Mouse (Mus musculus): ENCODE results near the gene Krt71.

The Krt71 gene

GRCm38 (mm10) chr15:101742711-101743110 lies at the start of gene Krt71:
TSS of gene Krt71 (minus strand) at chr15:101743109.
- DNase-seq (ENCODE audit: low read depth, low spot score) = no peak
- Histone ChIP-seq H3K36me3 (ENCODE audit: control insufficient read depth, insufficient read depth, low read length, poor library complexity, severe bottlenecking) (no peaks in the 10 kb centered on the region), H3K27me3 (ENCODE audit: control insufficient read depth, insufficient read depth, low read length, poor library complexity, severe bottlenecking) (no peaks in the 10 kb centered on the region)

GRCm38 (mm10) chr15:101790867-101791266 lies 48.0 kb upstream of the Krt71 start:
- Histone ChIP-seq H3K27me3 (ENCODE audit: control insufficient read depth, insufficient read depth, low read length, poor library complexity, severe bottlenecking) (no peaks in the 10 kb centered on the region; the same call in 1 of the 2 replicates), H3K36me3 (ENCODE audit: control insufficient read depth, insufficient read depth, low read length, poor library complexity, severe bottlenecking) (no peaks in the 10 kb centered on the region)
- no peak for DNase-seq (ENCODE audit: low read depth, low spot score)

GRCm38 (mm10) chr15:101786360-101786759 lies 43.5 kb upstream of the Krt71 start, which contains the start of gene Krt72:
TSS of gene Krt72 (minus strand) at chr15:101786460.
- DNase-seq (ENCODE audit: low read depth, low spot score) = no peak
- H3K36me3 ChIP-seq (ENCODE audit: control insufficient read depth, insufficient read depth, low read length, poor library complexity, severe bottlenecking) = no peaks in the 10 kb centered on the region
- no peaks in the 10 kb centered on the region; the same call in 1 of the 2 replicates for H3K27me3 ChIP-seq (ENCODE audit: control insufficient read depth, insufficient read depth, low read length, poor library complexity, severe bottlenecking)

- no peaks in the 10 kb centered on the region for H3K36me3 ChIP-seq (ENCODE audit: control insufficient read depth, insufficient read depth, low read length, poor library complexity, severe bottlenecking)
- no peaks in the 10 kb centered on the region for H3K27me3 ChIP-seq (ENCODE audit: control insufficient read depth, insufficient read depth, low read length, poor library complexity, severe bottlenecking)
- DNase-seq (ENCODE audit: low read depth, low spot score) = no peak
Observed at GRCm38 (mm10) chr15:101773420-101773819, 30.5 kb upstream of the Krt71 start.

- Histone ChIP-seq H3K27me3 (ENCODE audit: control insufficient read depth, insufficient read depth, low read length, poor library complexity, severe bottlenecking) (no peaks in the 10 kb centered on the region), H3K36me3 (ENCODE audit: control insufficient read depth, insufficient read depth, low read length, poor library complexity, severe bottlenecking) (no peaks in the 10 kb centered on the region)
- DNase-seq (ENCODE audit: low read depth, low spot score) = peak; percentile 68
Observed at GRCm38 (mm10) chr15:101772711-101773081, 29.8 kb upstream of the Krt71 start.

- DNase-seq (ENCODE audit: low read depth, low spot score) = peak; percentile 3
- H3K36me3 ChIP-seq (ENCODE audit: control insufficient read depth, insufficient read depth, low read length, poor library complexity, severe bottlenecking) = no peaks in the 10 kb centered on the region
- no peaks in the 10 kb centered on the region for H3K27me3 ChIP-seq (ENCODE audit: control insufficient read depth, insufficient read depth, low read length, poor library complexity, severe bottlenecking)
Observed at GRCm38 (mm10) chr15:101772080-101772710, 29.3 kb upstream of the Krt71 start.

- no peaks in the 10 kb centered on the region for H3K36me3 ChIP-seq (ENCODE audit: control insufficient read depth, insufficient read depth, low read length, poor library complexity, severe bottlenecking)
- no peaks in the 10 kb centered on the region for H3K27me3 ChIP-seq (ENCODE audit: control insufficient read depth, insufficient read depth, low read length, poor library complexity, severe bottlenecking)
- DNase-seq (ENCODE audit: low read depth, low spot score) = no peak
Observed at GRCm38 (mm10) chr15:101770226-101770625, 27.3 kb upstream of the Krt71 start.

- no peak for DNase-seq (ENCODE audit: low read depth, low spot score)
- H3K36me3 ChIP-seq (ENCODE audit: control insufficient read depth, insufficient read depth, low read length, poor library complexity, severe bottlenecking) = no peaks in the 10 kb centered on the region
- no peaks in the 10 kb centered on the region for H3K27me3 ChIP-seq (ENCODE audit: control insufficient read depth, insufficient read depth, low read length, poor library complexity, severe bottlenecking)
Observed at GRCm38 (mm10) chr15:101737786-101738185, 5.1 kb downstream of the Krt71 start.

- no peaks in the 10 kb centered on the region for H3K27me3 ChIP-seq (ENCODE audit: control insufficient read depth, insufficient read depth, low read length, poor library complexity, severe bottlenecking)
- H3K36me3 ChIP-seq (ENCODE audit: control insufficient read depth, insufficient read depth, low read length, poor library complexity, severe bottlenecking) = no peaks in the 10 kb centered on the region
- no peak for DNase-seq (ENCODE audit: low read depth, low spot score)
Observed at GRCm38 (mm10) chr15:101730653-101731052, 12.3 kb downstream of the Krt71 start.

- no peaks in the 10 kb centered on the region for H3K36me3 ChIP-seq (ENCODE audit: control insufficient read depth, insufficient read depth, low read length, poor library complexity, severe bottlenecking)
- DNase-seq (ENCODE audit: low read depth, low spot score) = no peak
- no peaks in the 10 kb centered on the region for H3K27me3 ChIP-seq (ENCODE audit: control insufficient read depth, insufficient read depth, low read length, poor library complexity, severe bottlenecking)
Observed at GRCm38 (mm10) chr15:101724686-101725085, 18.2 kb downstream of the Krt71 start.

- H3K36me3 ChIP-seq (ENCODE audit: control insufficient read depth, insufficient read depth, low read length, poor library complexity, severe bottlenecking) = no peaks in the 10 kb centered on the region
- DNase-seq (ENCODE audit: low read depth, low spot score) = no peak
- H3K27me3 ChIP-seq (ENCODE audit: control insufficient read depth, insufficient read depth, low read length, poor library complexity, severe bottlenecking) = no peaks in the 10 kb centered on the region
Observed at GRCm38 (mm10) chr15:101715831-101716230, 27.1 kb downstream of the Krt71 start.

- no peak for DNase-seq (ENCODE audit: low read depth, low spot score)
- no peaks in the 10 kb centered on the region for H3K27me3 ChIP-seq (ENCODE audit: control insufficient read depth, insufficient read depth, low read length, poor library complexity, severe bottlenecking)
- no peaks in the 10 kb centered on the region for H3K36me3 ChIP-seq (ENCODE audit: control insufficient read depth, insufficient read depth, low read length, poor library complexity, severe bottlenecking)
Observed at GRCm38 (mm10) chr15:101714356-101714755, 28.6 kb downstream of the Krt71 start.

GRCm38 (mm10) chr15:101713731-101714130 lies 29.2 kb downstream of the Krt71 start:
- no peak for DNase-seq (ENCODE audit: low read depth, low spot score)
- H3K36me3 ChIP-seq (ENCODE audit: control insufficient read depth, insufficient read depth, low read length, poor library complexity, severe bottlenecking) = no peaks in the 10 kb centered on the region

GRCm38 (mm10) chr15:101712720-101713119 lies 30.2 kb downstream of the Krt71 start, which contains the start of gene Krt5:
TSS of gene Krt5 (minus strand) at chr15:101712898.
- Histone ChIP-seq H3K27me3 (ENCODE audit: control insufficient read depth, insufficient read depth, low read length, poor library complexity, severe bottlenecking) (no peaks in the 10 kb centered on the region), H3K36me3 (ENCODE audit: control insufficient read depth, insufficient read depth, low read length, poor library complexity, severe bottlenecking) (no peaks in the 10 kb centered on the region)
- DNase-seq (ENCODE audit: low read depth, low spot score) = no peak

More at GRCm38 (mm10) chr15:101713731-101714130, 29.2 kb downstream of the Krt71 start:
- no peaks in the 10 kb centered on the region for H3K27me3 ChIP-seq (ENCODE audit: control insufficient read depth, insufficient read depth, low read length, poor library complexity, severe bottlenecking)

GRCm38 (mm10) chr15:101708683-101709082 lies 34.2 kb downstream of the Krt71 start:
- Histone ChIP-seq H3K27me3 (ENCODE audit: control insufficient read depth, insufficient read depth, low read length, poor library complexity, severe bottlenecking) (no peaks in the 10 kb centered on the region), H3K36me3 (ENCODE audit: control insufficient read depth, insufficient read depth, low read length, poor library complexity, severe bottlenecking) (no peaks in the 10 kb centered on the region)
- no peak for DNase-seq (ENCODE audit: low read depth, low spot score)

GRCm38 (mm10) chr15:101707454-101707853 lies 35.5 kb downstream of the Krt71 start:
- H3K36me3 ChIP-seq (ENCODE audit: control insufficient read depth, insufficient read depth, low read length, poor library complexity, severe bottlenecking) = no peaks in the 10 kb centered on the region
- DNase-seq (ENCODE audit: low read depth, low spot score) = no peak
- H3K27me3 ChIP-seq (ENCODE audit: control insufficient read depth, insufficient read depth, low read length, poor library complexity, severe bottlenecking) = no peaks in the 10 kb centered on the region
